Mouse (Mus musculus): ENCODE data around the gene Prss28. TPM values are rescaled to one million over a fixed set of nuclear protein-coding genes. Genes with fewer than 3 reads are reported as not detected.

Gene Prss28
- total RNA-seq (2023; ENCODE audit: inconsistent age), result not detected in 4 replicates

DNA sequence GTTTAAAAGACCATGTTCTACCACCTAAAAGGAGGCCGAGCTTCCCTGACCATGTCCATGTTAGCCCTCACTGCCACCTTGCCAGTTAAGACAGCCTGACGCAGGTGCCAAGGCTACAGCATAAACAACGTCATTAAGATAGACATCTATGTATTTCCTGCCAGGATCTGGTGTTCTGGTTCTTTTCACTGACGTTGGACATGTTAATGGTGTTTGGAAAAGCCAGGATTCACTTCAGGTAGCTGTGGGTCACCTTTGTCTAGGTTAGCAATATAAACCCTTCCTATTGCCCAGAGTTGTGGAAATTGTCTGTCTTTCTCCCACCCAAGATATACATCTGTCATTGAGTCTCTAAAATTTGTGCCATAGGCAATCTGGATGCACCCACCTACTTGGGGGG, at the start of gene Prss28:
Prss28 (plus strand) TSS at position 301 of the 400 bp plus-strand sequence.

DNA sequence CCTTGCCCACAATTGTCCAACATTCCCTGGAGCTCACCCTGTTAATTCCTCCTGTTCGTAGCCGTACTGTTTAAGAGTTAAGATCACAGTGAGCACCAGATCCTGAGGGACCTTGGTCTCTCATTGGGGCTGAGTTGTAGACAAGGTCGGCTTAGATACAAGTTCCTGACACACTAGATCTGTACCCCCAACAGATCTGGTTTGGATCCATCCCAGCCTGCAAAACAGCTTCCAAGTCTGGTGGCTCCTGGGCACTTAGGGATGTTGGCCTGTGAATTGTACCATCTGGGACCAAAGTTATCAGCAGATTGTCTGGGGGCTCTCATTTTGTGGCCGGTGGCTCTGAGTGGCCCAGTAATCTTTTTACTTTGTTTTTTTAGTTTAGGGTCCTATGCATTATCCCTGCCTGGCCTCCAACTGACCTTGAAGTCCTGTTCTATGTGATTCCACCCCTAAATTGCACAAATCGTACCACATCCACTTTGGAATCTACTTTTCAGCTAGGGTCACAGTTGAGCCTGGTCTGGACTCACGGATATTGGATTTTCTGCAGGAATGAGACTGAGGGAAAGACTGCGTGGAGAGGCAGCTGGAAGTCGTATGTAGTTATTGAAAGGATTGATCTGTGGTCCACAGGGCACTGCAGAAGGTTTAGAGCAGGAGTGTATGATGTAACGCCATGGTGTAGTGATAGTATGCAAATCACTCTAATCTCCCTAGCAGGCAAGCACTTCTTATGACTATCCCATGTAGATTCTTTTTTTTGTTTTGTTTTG, 33.7 kb upstream of the Prss28 start, which contains the start of gene Ube2i:
Ube2i (minus strand) TSS at position 52 of the 776 bp plus-strand sequence.

GRCm38 (mm10) chr17:25298094-25298493, 10.4 kb upstream of the Prss28 start, which contains the start of gene Prss34:
Gene Prss34, plus strand, starts transcription at chr17:25298394.

GRCm38 (mm10) chr17:25318354-25318753, 9.9 kb downstream of the Prss28 start, which contains the start of gene Prss29:
Gene Prss29, plus strand, starts transcription at chr17:25318654.

GRCm38 (mm10) chr17:25345462-25345861, 37.0 kb downstream of the Prss28 start, which contains the start of gene Tpsab1:
Gene Tpsab1, minus strand, starts transcription at chr17:25345562.

Other genes with a start within 250 kb of the Prss28 start
- gene Tmem204, start 225.1 kb upstream of the Prss28 start, total RNA-seq (2023; ENCODE audit: inconsistent age), result not detected in 4 replicates
- 30.5 to 38.6 TPM (median 33.5 TPM) in 4 replicates for gene Telo2, start 192.7 kb upstream of the Prss28 start, total RNA-seq (2023; ENCODE audit: inconsistent age)
- gene Ptx4, start 187.9 kb upstream of the Prss28 start, total RNA-seq (2023; ENCODE audit: inconsistent age), result not detected in 4 replicates
- 41.6 to 51.0 TPM (median 43.7 TPM) in 4 replicates for gene Clcn7, start 175.3 kb upstream of the Prss28 start, total RNA-seq (2023; ENCODE audit: inconsistent age)
- gene Ccdc154, start 146.2 kb upstream of the Prss28 start, total RNA-seq (2023; ENCODE audit: inconsistent age), result 0.29 to 0.42 TPM (median 0.36 TPM) in 3 of 4 replicates, not detected in the other
- gene Gm38655, start 133.2 kb upstream of the Prss28 start, total RNA-seq (2023; ENCODE audit: inconsistent age), result not detected in 4 replicates
- gene BC003965, start 124.1 kb upstream of the Prss28 start, total RNA-seq (2023; ENCODE audit: inconsistent age), result 14.1 to 16.3 TPM (median 14.7 TPM) in 4 replicates
- gene Unkl, start 120.2 kb upstream of the Prss28 start, total RNA-seq (2023; ENCODE audit: inconsistent age), result 34.3 to 40.5 TPM (median 35.6 TPM) in 4 replicates
- 23.3 to 29.1 TPM (median 27.6 TPM) in 4 replicates for gene Gnptg, start 68.5 kb upstream of the Prss28 start, total RNA-seq (2023; ENCODE audit: inconsistent age)
- 14.8 to 19.8 TPM (median 15.4 TPM) in 4 replicates for gene Tsr3, start 68.5 kb upstream of the Prss28 start, total RNA-seq (2023; ENCODE audit: inconsistent age)
- 0.54 to 2.4 TPM (median 1.2 TPM) in 4 replicates for gene Baiap3, start 52.3 kb upstream of the Prss28 start, total RNA-seq (2023; ENCODE audit: inconsistent age)
- gene Ube2i, start 34.0 kb upstream of the Prss28 start, total RNA-seq (2023; ENCODE audit: inconsistent age), result 423 to 464 TPM (median 442 TPM) in 4 replicates
- not detected in 4 replicates for gene Prss34, start 10.3 kb upstream of the Prss28 start, total RNA-seq (2023; ENCODE audit: inconsistent age)
- not detected in 4 replicates for gene Prss29, start 10.0 kb downstream of the Prss28 start, total RNA-seq (2023; ENCODE audit: inconsistent age)
- not detected in 4 replicates for gene Tpsab1, start 36.9 kb downstream of the Prss28 start, total RNA-seq (2023; ENCODE audit: inconsistent age)
- not detected in 4 replicates for gene Tpsb2, start 57.7 kb downstream of the Prss28 start, total RNA-seq (2023; ENCODE audit: inconsistent age)
- gene Tpsg1, start 60.6 kb downstream of the Prss28 start, total RNA-seq (2023; ENCODE audit: inconsistent age), result not detected in 4 replicates
- 5.3 to 10.7 TPM (median 7.8 TPM) in 4 replicates for gene Cacna1h, start 125.1 kb downstream of the Prss28 start, total RNA-seq (2023; ENCODE audit: inconsistent age)
- not detected in 4 replicates for gene Tekt4, start 146.0 kb downstream of the Prss28 start, total RNA-seq (2023; ENCODE audit: inconsistent age)
- gene Sstr5, start 188.6 kb downstream of the Prss28 start, total RNA-seq (2023; ENCODE audit: inconsistent age), result not detected in 4 replicates

All from B cell, adult (primary cell).